Mouse (Mus musculus) embryonic fibroblast, embryonic 13.5 days (primary cell): ENCODE data around the gene Meis2.

Source experiments
- CTCF ChIP-seq: IDR thresholded peaks from 2 replicates; pipeline ENCODE4 v1.5.1; 2011; ENCODE audit warnings: mild to moderate bottlenecking, control low read depth, low read length, moderate library complexity, borderline replicate concordance; ENCODE audit not compliant: insufficient read depth
- POLR2A ChIP-seq: IDR thresholded peaks from 2 replicates; pipeline ENCODE4 v1.6.1; 2011; ENCODE audit warnings: low read depth, mild to moderate bottlenecking, control low read depth, low read length, moderate library complexity

GRCm38 (mm10) chr2:116059661-116060060 lies 6.0 kb downstream of the Meis2 start:
- TF ChIP-seq CTCF (no peak), POLR2A (no peak)
